Mouse (Mus musculus) hindbrain, postnatal 0 days (tissue): ENCODE results near the gene Trim44. TPM values are rescaled to one million over a fixed set of nuclear protein-coding genes. Genes with fewer than 3 reads are reported as not detected.

Experiments
- ATAC-seq: fragments of 200-750 bp; cut with Nextera tagmentation; 2 replicates; pipeline ENCODE4 v1.8.0; 2017; ENCODE audit warnings: mild to moderate bottlenecking, moderate TSS enrichment, moderate library complexity
- DNase-seq: peaks from one replicate; pipeline ENCODE4 v3.0.0-alpha.2; 2015; ENCODE audit warnings: low spot score
- H3K27ac ChIP-seq: fragments of 300-500 bp; sonication (generic); 2 replicates; pipeline ENCODE4 v1.5.1; 2014; ENCODE audit warnings: mild to moderate bottlenecking
- H3K27me3 ChIP-seq: fragments of 300-500 bp; sonication (generic); 2 replicates; pipeline ENCODE4 v1.6.1; 2014; ENCODE audit warnings: low read length, mixed read lengths; ENCODE audit not compliant: insufficient read depth
- H3K36me3 ChIP-seq: fragments of 300-500 bp; sonication (generic); 2 replicates; pipeline ENCODE4 v1.6.1; 2014; ENCODE audit warnings: low read length, mixed read lengths; ENCODE audit not compliant: insufficient read depth
- H3K4me1 ChIP-seq: fragments of 300-500 bp; sonication (generic); 2 replicates; pipeline ENCODE4 v1.6.1; 2014; ENCODE audit warnings: antibody characterized with exemption, low read length, mixed read lengths; ENCODE audit not compliant: insufficient read depth
- H3K4me2 ChIP-seq: fragments of 300-500 bp; sonication (generic); 2 replicates; pipeline ENCODE4 v1.6.1; 2014; ENCODE audit warnings: low read depth, mild to moderate bottlenecking, low read length, moderate library complexity, mixed read lengths
- H3K4me3 ChIP-seq: fragments of 300-500 bp; sonication (generic); 2 replicates; pipeline ENCODE4 v1.5.1; 2014; ENCODE audit warnings: low read length
- H3K9ac ChIP-seq: fragments of 300-500 bp; sonication (generic); replicated peaks from 2 replicates; pipeline ENCODE4 v1.6.1; 2014; ENCODE audit warnings: mild to moderate bottlenecking, low read length, moderate library complexity, mixed read lengths
- H3K9me3 ChIP-seq: fragments of 300-500 bp; sonication (generic); 2 replicates; pipeline ENCODE4 v1.6.1; 2016; ENCODE audit warnings: low read length, mixed read lengths
- CTCF ChIP-seq: IDR thresholded peaks from 2 replicates; pipeline ENCODE4 v1.5.1; 2016; ENCODE audit warnings: antibody characterized with exemption, control low read depth, low read depth
- WGBS: fragments of 180-500 bp; shearing (Covaris S2); extraction: QIAGEN DNeasy Blood & Tissue Kit; methylation state at CpG from one replicate; pipeline ENCODE4 v1.1.7; 2014; 5-methylcytosine and 5-hydroxymethylcytosine counted together
- polyA plus RNA-seq: library from polyadenylated mRNA; unstranded; fragments of >200 nt; fragmentation: Nextera tagmentation; extraction: Ambion mirVana; gene quantifications from 2 replicates; pipeline ENCODE4 v1.2.1, GENCODE M21; 2015
- total RNA-seq: library from RNA; depleted of rRNA; stranded (reverse); fragments of >200 nt; gene quantifications from 2 replicates; pipeline ENCODE4 v1.2.3, GENCODE M21; 2014

The Trim44 gene
- total and polyA plus RNA-seq, 2 experiments from 2014 or later: 44.1 to 78.2 TPM

- Histone ChIP-seq H3K27me3 (no peaks in the 10 kb centered on the region), H3K36me3 (no peaks in the 10 kb centered on the region), H3K27ac (no peak overlapping the region), H3K9ac (no peak overlapping the region), H3K4me2 (no peak overlapping the region), H3K4me3 (no peak overlapping the region), H3K4me1 (no peaks in the 10 kb centered on the region), H3K9me3 (no peaks in the 10 kb centered on the region)
- 76% methylated on average over 3 of the region's 3 CpGs for WGBS
- ATAC-seq: no peak
- TF ChIP-seq CTCF: no peak
- DNase-seq: no peak
Observed at GRCm38 (mm10) chr2:102287369-102287768, 120.3 kb downstream of the Trim44 start.

- no peak for ATAC-seq
- WGBS: 85% methylated on average over 7 of the region's 7 CpGs
- H3K4me1 ChIP-seq: no peaks in the 10 kb centered on the region; the same call in 1 of the 2 replicates
- H3K36me3 ChIP-seq: no peaks in the 10 kb centered on the region
- TF ChIP-seq CTCF: no peak
- no peak overlapping the region for H3K27ac ChIP-seq
- H3K4me3 ChIP-seq: no peak overlapping the region
- no peaks in the 10 kb centered on the region for H3K9me3 ChIP-seq
- H3K9ac ChIP-seq: no peak overlapping the region
- H3K4me2 ChIP-seq: no peak overlapping the region
- no peak for DNase-seq
- no peaks in the 10 kb centered on the region for H3K27me3 ChIP-seq
Observed at GRCm38 (mm10) chr2:102282081-102282480, 125.5 kb downstream of the Trim44 start.

GRCm38 (mm10) chr2:102279779-102280178, 127.8 kb downstream of the Trim44 start:
- Histone ChIP-seq H3K4me2 (no peak overlapping the region), H3K4me1 (no peaks in the 10 kb centered on the region; the same call in 1 of the 2 replicates), H3K27me3 (no peaks in the 10 kb centered on the region), H3K4me3 (no peak overlapping the region), H3K27ac (no peak overlapping the region), H3K9ac (no peak overlapping the region), H3K9me3 (no peaks in the 10 kb centered on the region), H3K36me3 (no peaks in the 10 kb centered on the region)
- TF ChIP-seq CTCF: no peak
- no peak for ATAC-seq
- no peak for DNase-seq
- WGBS: 68% methylated on average over 7 of the region's 7 CpGs

- ATAC-seq: no peak
- Histone ChIP-seq H3K9ac (no peak overlapping the region), H3K36me3 (no peaks in the 10 kb centered on the region), H3K4me3 (no peak overlapping the region), H3K4me2 (no peak overlapping the region), H3K27me3 (no peaks in the 10 kb centered on the region), H3K9me3 (no peaks in the 10 kb centered on the region), H3K27ac (no peak overlapping the region), H3K4me1 (no peaks in the 10 kb centered on the region; the same call in 1 of the 2 replicates)
- no peak for DNase-seq
- WGBS: 65% methylated on average over 1 of the region's 1 CpGs
- no peak for TF ChIP-seq CTCF
Observed at GRCm38 (mm10) chr2:102277946-102278345, 129.7 kb downstream of the Trim44 start.

GRCm38 (mm10) chr2:102273280-102273679, 134.3 kb downstream of the Trim44 start:
- DNase-seq (no peak), ATAC-seq (no peak)
- Histone ChIP-seq H3K4me2 (no peak overlapping the region), H3K9ac (no peak overlapping the region), H3K27ac (no peak overlapping the region), H3K36me3 (no peaks in the 10 kb centered on the region), H3K4me1 (no peaks in the 10 kb centered on the region; the same call in 1 of the 2 replicates), H3K9me3 (no peaks in the 10 kb centered on the region), H3K27me3 (no peaks in the 10 kb centered on the region), H3K4me3 (no peak overlapping the region)
- 74% methylated on average over 7 of the region's 7 CpGs for WGBS
- TF ChIP-seq CTCF: no peak

- no peak overlapping the region for H3K4me2 ChIP-seq
- 69% methylated on average over 13 of the region's 13 CpGs for WGBS
- ATAC-seq (no peak), DNase-seq (no peak)
- H3K36me3 ChIP-seq: no peaks in the 10 kb centered on the region
- H3K9ac ChIP-seq: no peak overlapping the region
- no peak overlapping the region for H3K27ac ChIP-seq
- H3K27me3 ChIP-seq: no peaks in the 10 kb centered on the region
- TF ChIP-seq CTCF: no peak
- H3K9me3 ChIP-seq: no peaks in the 10 kb centered on the region
- H3K4me3 ChIP-seq: no peak overlapping the region
- H3K4me1 ChIP-seq: no peaks in the 10 kb centered on the region
Observed at GRCm38 (mm10) chr2:102267582-102268339, 139.9 kb downstream of the Trim44 start.

GRCm38 (mm10) chr2:102266911-102267310, 140.7 kb downstream of the Trim44 start:
- no peak overlapping the region for H3K27ac ChIP-seq
- no peaks in the 10 kb centered on the region for H3K36me3 ChIP-seq
- no peak overlapping the region for H3K9ac ChIP-seq
- WGBS: 91% methylated on average over 3 of the region's 3 CpGs
- H3K27me3 ChIP-seq: no peaks in the 10 kb centered on the region
- TF ChIP-seq CTCF: no peak
- no peaks in the 10 kb centered on the region for H3K4me1 ChIP-seq
- no peak overlapping the region for H3K4me2 ChIP-seq
- DNase-seq: no peak
- H3K9me3 ChIP-seq: no peaks in the 10 kb centered on the region
- H3K4me3 ChIP-seq: no peak overlapping the region
- ATAC-seq: no peak
